Mouse (Mus musculus): Measurements from ENCODE around the gene Ston2. TPM values are rescaled to one million over a fixed set of nuclear protein-coding genes. Genes with fewer than 3 reads are reported as not detected.

Gene Ston2
- 0.72 TPM for polyA plus RNA-seq (2017; shearing (Covaris generic))

GRCm38 (mm10) chr12:91787959-91788437 is at the start of gene Ston2:
Ston2 (minus strand) TSS chr12:91788387.

GRCm38 (mm10) chr12:91589847-91590690 is 198.1 kb downstream of the Ston2 start, which contains the start of gene Gtf2a1:
Gtf2a1 (minus strand) TSS chr12:91590487.

Other genes with a start within 250 kb of the Ston2 start
- gene Gtf2a1, start 197.9 kb downstream of the Ston2 start, polyA plus RNA-seq (2017; shearing (Covaris generic)), result 39.8 TPM
- 80.5 TPM for gene Sel1l, start 60.8 kb upstream of the Ston2 start, polyA plus RNA-seq (2017; shearing (Covaris generic))

Data from activated CD4-positive, CD25-positive, alpha-beta regulatory T cell, adult 9 weeks (primary cell).